Mouse (Mus musculus): ENCODE measurements around the gene Abi3bp. TPM values are rescaled to one million over a fixed set of nuclear protein-coding genes. Genes with fewer than 3 reads are reported as not detected.

Gene Abi3bp
- polyA plus RNA-seq, 2 experiments = 27.1 to 35.3 TPM

- 92% methylated on average over 1 of the region's 1 CpGs for WGBS
Observed at GRCm38 (mm10) chr16:56602394-56602793, 124.7 kb downstream of the Abi3bp start.

DNA sequence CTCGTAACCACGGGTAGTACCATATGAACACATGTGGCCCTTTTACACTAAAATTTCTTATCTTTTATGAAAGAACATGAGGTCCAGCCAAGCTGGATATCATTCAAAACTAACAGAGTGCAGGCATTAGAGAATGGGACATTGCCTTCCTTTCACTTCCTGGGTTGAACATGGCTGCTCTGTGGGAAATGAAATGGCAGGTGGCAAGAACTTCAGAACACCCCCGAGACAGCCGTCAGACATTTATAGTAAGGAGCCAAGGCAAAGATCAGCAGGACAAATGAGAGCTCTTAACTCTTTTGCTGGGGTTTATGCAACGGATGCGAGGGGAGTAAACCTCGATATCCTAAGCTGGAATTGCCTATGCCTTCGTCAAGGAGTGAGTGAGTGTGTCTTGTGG lies 132.9 kb downstream of the Abi3bp start:
- no peaks in the 10 kb centered on the region for H3K4me1 ChIP-seq (ENCODE audit: control insufficient read depth, insufficient read depth, low read length)
- TF ChIP-seq POLR2A (IDR thresholded peaks at IDR 0.05; ENCODE audit: borderline replicate concordance, extremely low read depth, insufficient read depth, insufficient read length) = no peak
- no peak for ATAC-seq (ENCODE audit: low FRiP score, low read depth)
- no peak for DNase-seq (ENCODE audit: low spot score)
- WGBS = 64% methylated on average over 8 of the region's 8 CpGs
- no peaks in the 10 kb centered on the region for H3K36me3 ChIP-seq (ENCODE audit: control insufficient read depth, insufficient read depth, low read length)
- no peak overlapping the region for H3K4me2 ChIP-seq (replicated peaks; ENCODE audit: low read depth, low read length, severe bottlenecking)
- H3K27me3 ChIP-seq (ENCODE audit: control insufficient read depth, insufficient read depth, low read length) = no peaks in the 10 kb centered on the region
- no peak overlapping the region for H3K27ac ChIP-seq (replicated peaks; ENCODE audit: low read depth, low read length)
- no peak overlapping the region for H3K9ac ChIP-seq (ENCODE audit: low read depth, low read length, severe bottlenecking)
- no peaks in the 10 kb centered on the region for H3K9me3 ChIP-seq (ENCODE audit: control insufficient read depth, low read length)
- no peak overlapping the region for H3K4me3 ChIP-seq (replicated peaks; ENCODE audit: low read length)

More at GRCm38 (mm10) chr16:56602394-56602793, 124.7 kb downstream of the Abi3bp start:
- peaks cover 4% of the 10 kb centered on the region; the same call in 1 of the 2 replicates for H3K4me1 ChIP-seq (ENCODE audit: control insufficient read depth, insufficient read depth, low read length)
- H3K27ac ChIP-seq (replicated peaks; ENCODE audit: low read depth, low read length) = no peak overlapping the region
- no peak overlapping the region for H3K9ac ChIP-seq (ENCODE audit: low read depth, low read length, severe bottlenecking)
- H3K4me3 ChIP-seq (replicated peaks; ENCODE audit: low read length) = no peak overlapping the region
- H3K36me3 ChIP-seq (ENCODE audit: control insufficient read depth, insufficient read depth, low read length) = no peaks in the 10 kb centered on the region
- no peaks in the 10 kb centered on the region for H3K27me3 ChIP-seq (ENCODE audit: control insufficient read depth, insufficient read depth, low read length)
- ATAC-seq (ENCODE audit: low FRiP score, low read depth) (no peak), DNase-seq (ENCODE audit: low spot score) (no peak)
- H3K4me2 ChIP-seq (replicated peaks; ENCODE audit: low read depth, low read length, severe bottlenecking) = no peak overlapping the region
- no peak for TF ChIP-seq POLR2A (IDR thresholded peaks at IDR 0.05; ENCODE audit: borderline replicate concordance, extremely low read depth, insufficient read depth, insufficient read length)
- no peaks in the 10 kb centered on the region for H3K9me3 ChIP-seq (ENCODE audit: control insufficient read depth, low read length)

GRCm38 (mm10) chr16:56611096-56611867 lies 133.6 kb downstream of the Abi3bp start:
- no peak overlapping the region for H3K4me3 ChIP-seq (replicated peaks; ENCODE audit: low read length)
- H3K27me3 ChIP-seq (ENCODE audit: control insufficient read depth, insufficient read depth, low read length) = no peaks in the 10 kb centered on the region
- no peak for TF ChIP-seq POLR2A (IDR thresholded peaks at IDR 0.05; ENCODE audit: borderline replicate concordance, extremely low read depth, insufficient read depth, insufficient read length)
- no peaks in the 10 kb centered on the region for H3K36me3 ChIP-seq (ENCODE audit: control insufficient read depth, insufficient read depth, low read length)
- H3K4me1 ChIP-seq (ENCODE audit: control insufficient read depth, insufficient read depth, low read length) = no peaks in the 10 kb centered on the region
- no peak overlapping the region for H3K27ac ChIP-seq (replicated peaks; ENCODE audit: low read depth, low read length)
- DNase-seq (ENCODE audit: low spot score) (no peak), ATAC-seq (ENCODE audit: low FRiP score, low read depth) (no peak)
- no peak overlapping the region for H3K4me2 ChIP-seq (replicated peaks; ENCODE audit: low read depth, low read length, severe bottlenecking)
- no peaks in the 10 kb centered on the region for H3K9me3 ChIP-seq (ENCODE audit: control insufficient read depth, low read length)
- no peak overlapping the region for H3K9ac ChIP-seq (ENCODE audit: low read depth, low read length, severe bottlenecking)
- 78% methylated on average over 10 of the region's 10 CpGs for WGBS

DNA sequence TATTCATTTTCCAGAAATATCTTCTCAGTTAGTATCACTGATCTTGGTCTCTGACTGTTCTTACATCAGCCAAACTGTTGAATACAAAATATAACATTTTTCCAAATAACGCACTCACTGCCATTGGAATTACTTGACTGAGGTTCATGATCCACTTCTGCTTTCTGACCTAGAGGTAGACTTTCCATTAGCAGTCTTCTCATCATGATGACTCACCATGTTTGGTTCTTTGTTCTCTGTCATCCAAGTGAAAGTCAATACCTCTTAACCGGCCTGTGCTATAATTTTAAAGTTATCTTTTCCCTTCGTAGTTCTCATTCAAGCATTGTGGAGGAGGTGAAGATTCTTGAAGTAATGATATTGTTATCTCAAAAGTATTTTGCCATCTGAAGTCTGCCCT lies 160.9 kb downstream of the Abi3bp start:
- no peak for ATAC-seq (ENCODE audit: low FRiP score, low read depth)
- no peaks in the 10 kb centered on the region for H3K27me3 ChIP-seq (ENCODE audit: control insufficient read depth, insufficient read depth, low read length)
- 97% methylated on average over 3 of the region's 3 CpGs for WGBS
- H3K9ac ChIP-seq (ENCODE audit: low read depth, low read length, severe bottlenecking) = no peak overlapping the region
- TF ChIP-seq POLR2A (IDR thresholded peaks at IDR 0.05; ENCODE audit: borderline replicate concordance, extremely low read depth, insufficient read depth, insufficient read length) = no peak
- H3K4me1 ChIP-seq (ENCODE audit: control insufficient read depth, insufficient read depth, low read length) = no peaks in the 10 kb centered on the region
- no peaks in the 10 kb centered on the region for H3K36me3 ChIP-seq (ENCODE audit: control insufficient read depth, insufficient read depth, low read length)
- H3K4me2 ChIP-seq (replicated peaks; ENCODE audit: low read depth, low read length, severe bottlenecking) = no peak overlapping the region
- no peak for DNase-seq (ENCODE audit: low spot score)
- no peak overlapping the region for H3K4me3 ChIP-seq (replicated peaks; ENCODE audit: low read length)
- no peak overlapping the region for H3K27ac ChIP-seq (replicated peaks; ENCODE audit: low read depth, low read length)
- H3K9me3 ChIP-seq (ENCODE audit: control insufficient read depth, low read length) = no peaks in the 10 kb centered on the region

- Histone ChIP-seq H3K4me3 (replicated peaks; ENCODE audit: low read length) (no peak overlapping the region), H3K27me3 (ENCODE audit: control insufficient read depth, insufficient read depth, low read length) (no peaks in the 10 kb centered on the region), H3K9me3 (ENCODE audit: control insufficient read depth, low read length) (no peaks in the 10 kb centered on the region), H3K36me3 (ENCODE audit: control insufficient read depth, insufficient read depth, low read length) (no peaks in the 10 kb centered on the region), H3K27ac (replicated peaks; ENCODE audit: low read depth, low read length) (no peak overlapping the region), H3K4me1 (ENCODE audit: control insufficient read depth, insufficient read depth, low read length) (no peaks in the 10 kb centered on the region; the same call in 1 of the 2 replicates), H3K4me2 (replicated peaks; ENCODE audit: low read depth, low read length, severe bottlenecking) (no peak overlapping the region), H3K9ac (ENCODE audit: low read depth, low read length, severe bottlenecking) (no peak overlapping the region)
- DNase-seq (ENCODE audit: low spot score) (peak; percentile 51), ATAC-seq (ENCODE audit: low FRiP score, low read depth) (no peak)
- TF ChIP-seq POLR2A (IDR thresholded peaks at IDR 0.05; ENCODE audit: borderline replicate concordance, extremely low read depth, insufficient read depth, insufficient read length) = no peak
- 8% methylated on average over 2 of the region's 2 CpGs for WGBS
Observed at GRCm38 (mm10) chr16:56645251-56645650, 167.6 kb downstream of the Abi3bp start.
